Mouse (Mus musculus): ENCODE results near the gene Unc5a. TPM values are rescaled to one million over a fixed set of nuclear protein-coding genes. Genes with fewer than 3 reads are reported as not detected.

Unc5a gene
- 0.65 TPM for polyA plus RNA-seq (2015; fragmentation: Illumina TruSeq; extraction: RNeasy Lipid Tissue Mini Kit (QIAGEN cat#74804); ENCODE audit: insufficient read depth, low replicate concordance)

GRCm38 (mm10) chr13:54948531-54949493 is at the start of gene Unc5a:
Unc5a (plus strand) TSS chr13:54949411.

DNA sequence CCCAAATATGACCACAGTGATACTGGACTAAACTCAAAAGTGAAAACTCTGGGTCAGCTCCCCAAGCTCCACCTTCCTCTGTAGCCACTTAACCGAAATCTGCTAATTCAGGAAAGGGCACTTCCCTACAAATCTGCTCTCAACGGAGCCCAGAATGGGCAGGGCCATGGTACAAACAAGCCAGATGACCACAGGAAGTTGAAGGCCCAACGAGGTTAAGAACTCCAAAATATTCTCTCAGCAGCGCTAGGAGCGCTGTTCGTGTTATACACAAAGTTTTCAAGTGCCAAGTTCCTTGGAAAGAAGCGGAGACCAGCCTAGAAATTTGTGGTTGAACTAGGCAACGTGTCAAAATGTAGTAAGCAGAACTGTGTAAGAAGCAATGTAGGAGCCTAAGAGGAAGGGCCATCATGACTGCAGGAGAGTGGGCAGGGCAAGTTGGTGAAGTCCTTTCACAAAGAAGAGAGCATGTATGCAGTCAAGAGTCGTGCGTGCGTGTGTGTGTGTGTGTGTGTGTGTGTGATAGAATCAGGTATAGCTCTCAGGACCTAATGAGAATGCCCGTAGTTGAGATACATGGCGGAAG is 72.1 kb downstream of the Unc5a start, which contains the start of gene Hk3:
Gene Hk3, minus strand, starts transcription at position 192 of the 586 bp plus-strand sequence.

Other genes starting within 250 kb of the Unc5a start
- not detected for gene Cdhr2, start 247.9 kb upstream of the Unc5a start, polyA plus RNA-seq (2015; fragmentation: Illumina TruSeq; extraction: RNeasy Lipid Tissue Mini Kit (QIAGEN cat#74804); ENCODE audit: insufficient read depth, low replicate concordance)
- gene Gprin1, start 199.5 kb upstream of the Unc5a start, polyA plus RNA-seq (2015; fragmentation: Illumina TruSeq; extraction: RNeasy Lipid Tissue Mini Kit (QIAGEN cat#74804); ENCODE audit: insufficient read depth, low replicate concordance): not detected
- gene Sncb, start 182.8 kb upstream of the Unc5a start, polyA plus RNA-seq (2015; fragmentation: Illumina TruSeq; extraction: RNeasy Lipid Tissue Mini Kit (QIAGEN cat#74804); ENCODE audit: insufficient read depth, low replicate concordance): not detected
- not detected for gene Eif4e1b, start 165.4 kb upstream of the Unc5a start, polyA plus RNA-seq (2015; fragmentation: Illumina TruSeq; extraction: RNeasy Lipid Tissue Mini Kit (QIAGEN cat#74804); ENCODE audit: insufficient read depth, low replicate concordance)
- gene Tspan17, start 160.0 kb upstream of the Unc5a start, polyA plus RNA-seq (2015; fragmentation: Illumina TruSeq; extraction: RNeasy Lipid Tissue Mini Kit (QIAGEN cat#74804); ENCODE audit: insufficient read depth, low replicate concordance): 10.8 TPM
- 6.1 TPM for gene Hk3, start 72.0 kb downstream of the Unc5a start, polyA plus RNA-seq (2015; fragmentation: Illumina TruSeq; extraction: RNeasy Lipid Tissue Mini Kit (QIAGEN cat#74804); ENCODE audit: insufficient read depth, low replicate concordance)
- gene Uimc1, start 150.9 kb downstream of the Unc5a start, polyA plus RNA-seq (2015; fragmentation: Illumina TruSeq; extraction: RNeasy Lipid Tissue Mini Kit (QIAGEN cat#74804); ENCODE audit: insufficient read depth, low replicate concordance): 92.1 TPM
- 39.9 TPM for gene Zfp346, start 155.9 kb downstream of the Unc5a start, polyA plus RNA-seq (2015; fragmentation: Illumina TruSeq; extraction: RNeasy Lipid Tissue Mini Kit (QIAGEN cat#74804); ENCODE audit: insufficient read depth, low replicate concordance)
- gene Gm17617, start 184.1 kb downstream of the Unc5a start, polyA plus RNA-seq (2015; fragmentation: Illumina TruSeq; extraction: RNeasy Lipid Tissue Mini Kit (QIAGEN cat#74804); ENCODE audit: insufficient read depth, low replicate concordance): not detected
- 1.5 TPM for gene Fgfr4, start 203.2 kb downstream of the Unc5a start, polyA plus RNA-seq (2015; fragmentation: Illumina TruSeq; extraction: RNeasy Lipid Tissue Mini Kit (QIAGEN cat#74804); ENCODE audit: insufficient read depth, low replicate concordance)

All from spleen, adult 10 weeks (tissue).